Mouse (Mus musculus): ENCODE measurements at regions not wholly inside any gene's neighbourhood (a gene's known extent, or its start where the extent isn't known, plus 50 kb on each side); places are given as distances from the start of the nearest gene placed in this dataset.

DNA sequence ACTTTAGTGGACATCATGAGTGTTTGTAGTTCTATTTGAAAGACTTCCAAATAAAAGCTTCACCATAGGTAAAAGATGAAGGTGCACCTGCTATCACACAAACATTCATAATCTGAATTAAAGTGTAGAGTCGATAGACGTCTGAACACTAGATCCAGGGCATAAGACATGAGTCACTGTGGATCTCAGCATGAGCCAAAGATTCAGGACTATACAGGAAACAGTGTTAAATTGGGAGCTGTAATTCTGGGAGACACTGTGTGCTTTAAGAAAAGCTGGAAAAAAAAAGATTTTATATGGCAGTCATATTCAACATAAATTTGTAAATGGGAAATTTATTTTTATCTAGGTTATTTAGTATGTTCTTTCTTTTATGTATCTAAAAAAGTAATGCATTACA, 160.5 kb downstream of the Pdha2 start:
- no peak for DNase-seq

DNA sequence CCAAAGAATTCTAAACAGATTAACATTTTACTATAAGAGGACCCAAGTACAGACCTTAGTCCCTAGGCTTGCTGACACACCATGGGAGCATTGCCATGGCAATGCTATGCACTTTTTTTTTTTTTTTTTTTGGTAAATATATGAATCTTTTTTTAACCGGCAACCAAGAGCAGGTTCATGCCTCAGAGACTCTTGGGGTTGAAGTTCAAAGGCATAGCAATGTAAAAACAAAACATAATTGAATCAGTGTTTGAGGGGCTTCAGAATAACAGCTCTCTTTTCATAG, 197.9 kb downstream of the Pdha2 start:
- no peak for DNase-seq

DNA sequence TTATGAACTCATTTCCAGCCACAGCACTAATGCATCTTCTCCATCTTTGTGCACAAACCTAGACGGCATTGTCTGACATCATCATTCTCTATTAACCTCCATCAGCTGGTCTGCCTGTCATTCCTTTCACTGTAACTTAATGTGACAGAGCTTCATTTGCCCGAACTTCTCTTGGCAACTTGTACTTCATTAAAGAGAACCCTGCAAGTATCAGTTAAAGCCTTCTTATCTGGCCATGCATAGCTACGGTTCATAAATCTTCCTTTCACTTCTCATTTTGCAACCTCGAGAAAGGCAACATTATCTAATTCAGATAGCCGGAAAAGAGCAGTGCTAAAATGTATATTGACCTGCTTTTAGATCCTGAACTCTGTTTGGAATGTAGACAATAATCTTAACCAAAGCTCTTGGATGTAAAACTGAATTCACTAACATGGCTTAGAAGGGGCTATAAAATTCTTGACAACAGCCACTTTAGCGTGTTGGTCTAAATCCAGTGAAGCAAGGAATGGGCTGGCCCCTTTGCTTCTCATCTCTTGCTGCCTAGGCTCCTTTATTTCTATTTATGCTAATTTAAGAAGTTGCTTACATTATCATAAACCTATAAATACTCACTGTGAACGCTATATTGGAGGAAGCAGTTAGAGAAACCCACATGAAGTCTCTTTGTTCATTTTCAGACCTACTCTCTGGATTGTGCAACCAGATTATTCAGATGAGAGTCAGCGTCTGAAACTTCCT, 198.5 kb downstream of the Pdha2 start:
- no peak for DNase-seq

DNA sequence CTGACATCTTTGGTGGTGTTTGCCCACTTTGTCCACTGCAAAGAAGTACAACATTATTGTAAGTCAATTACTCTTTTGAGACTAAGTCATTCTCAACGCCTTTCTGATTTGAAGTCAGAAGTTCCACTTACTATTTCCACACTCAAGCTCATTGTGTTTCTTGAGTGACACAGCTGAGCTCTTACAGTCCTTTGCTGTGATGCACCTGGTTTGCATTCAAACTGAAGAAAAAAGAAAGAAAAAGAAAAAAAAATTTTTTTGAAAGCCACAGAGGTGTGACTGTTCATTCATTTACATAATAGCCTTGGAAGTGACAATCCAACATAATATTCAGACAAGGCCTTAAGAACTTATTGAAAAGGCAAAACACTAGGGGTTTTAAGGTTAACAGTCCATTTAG, 199.2 kb downstream of the Pdha2 start:
- DNase-seq: no peak

DNA sequence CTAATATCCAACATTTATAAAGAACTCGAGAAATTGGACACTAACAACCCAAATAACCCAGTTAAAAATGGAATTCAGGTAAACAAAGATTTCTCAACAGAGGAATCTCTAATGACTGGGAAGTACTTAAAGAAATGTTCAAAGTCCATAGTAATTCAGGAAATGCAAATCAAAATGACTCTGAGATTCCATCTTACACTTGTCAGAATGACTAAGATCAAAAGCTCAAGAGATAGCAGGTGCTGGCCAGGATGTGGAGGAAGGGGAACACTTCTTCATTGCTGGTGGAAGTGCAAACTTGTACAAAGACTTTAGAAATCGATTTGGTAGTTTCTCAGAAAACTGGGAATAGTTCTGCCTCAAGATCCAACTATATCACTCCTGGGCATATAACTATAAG, 203.4 kb downstream of the Pdha2 start:
- DNase-seq: no peak

DNA sequence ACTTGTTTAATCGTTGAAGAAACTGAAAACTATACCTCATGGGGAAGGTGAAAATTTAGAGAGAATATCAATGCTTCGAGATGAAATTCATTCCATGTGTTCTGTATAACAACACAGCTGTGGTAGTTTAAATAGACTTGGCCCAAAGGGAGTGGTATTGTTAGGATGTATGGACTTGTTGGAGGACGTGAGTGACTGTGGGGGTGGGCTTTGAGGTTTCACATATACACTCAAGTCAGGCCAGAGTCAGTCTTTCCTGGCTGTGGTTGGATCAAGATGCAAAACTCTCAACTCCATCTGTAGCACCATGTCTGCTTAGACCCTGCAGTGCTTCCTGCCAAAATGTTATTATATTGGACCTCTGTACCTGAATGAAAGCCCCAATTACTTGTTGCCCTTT, 206.3 kb downstream of the Pdha2 start:
- DNase-seq: no peak

DNA sequence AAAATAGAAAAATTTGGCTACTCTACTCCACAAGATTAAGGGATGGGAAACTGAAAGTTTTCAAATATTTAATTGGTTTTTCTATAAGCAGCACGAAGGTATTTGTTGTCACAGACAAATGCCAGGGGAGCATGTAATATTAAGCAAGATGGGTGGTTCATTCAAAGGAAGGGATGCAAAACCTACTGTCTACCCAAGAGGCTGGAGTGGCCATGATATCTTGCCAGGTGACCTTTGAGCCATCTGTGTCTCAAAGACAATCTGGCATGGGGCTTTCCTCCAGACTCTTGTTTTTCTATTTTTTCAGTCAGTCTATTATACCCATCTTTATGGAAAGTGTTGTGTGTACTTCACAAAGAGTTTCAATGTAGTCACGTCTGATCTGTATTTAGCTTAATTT, 208.6 kb downstream of the Pdha2 start:
- peak; percentile 59 for DNase-seq

DNA sequence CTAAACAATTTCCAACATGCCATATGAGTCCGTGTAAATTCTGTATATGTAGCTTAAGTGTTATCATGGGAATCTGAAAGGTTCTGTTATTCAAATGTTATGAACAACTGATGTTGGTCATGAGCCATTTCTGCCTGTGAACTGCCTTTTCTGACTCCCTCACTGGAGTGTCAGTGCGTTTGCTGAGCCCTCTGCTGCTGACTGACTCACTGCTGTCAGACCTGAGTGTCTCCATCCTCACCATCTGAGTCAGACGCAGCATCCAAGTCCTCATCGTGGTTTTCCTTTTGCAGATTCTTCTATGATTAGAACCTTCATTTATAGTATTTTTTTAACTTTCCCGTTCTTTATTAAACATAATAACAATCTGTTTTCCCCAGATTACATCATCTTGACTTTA, 223.9 kb downstream of the Pdha2 start:
- no peak for DNase-seq

DNA sequence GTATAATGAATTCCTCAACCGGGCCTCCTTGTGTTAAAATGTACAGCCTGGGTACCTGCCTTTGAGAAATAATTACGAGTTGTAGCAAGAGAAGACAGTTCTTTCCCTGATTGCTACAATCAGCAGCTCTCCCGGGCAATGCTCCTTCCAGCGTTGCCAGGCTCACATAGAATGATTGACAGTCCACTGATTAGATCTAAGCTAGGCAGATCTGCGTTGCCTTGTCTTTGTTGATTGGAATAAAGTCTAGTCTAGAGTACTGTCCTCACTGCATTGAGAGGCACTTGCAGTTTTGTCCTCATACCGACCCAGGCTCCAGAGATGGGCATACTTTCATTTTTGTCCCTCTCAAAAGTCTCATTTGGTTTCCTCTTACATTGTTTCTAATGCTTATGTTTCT, 238.6 kb downstream of the Pdha2 start:
- DNase-seq: no peak

DNA sequence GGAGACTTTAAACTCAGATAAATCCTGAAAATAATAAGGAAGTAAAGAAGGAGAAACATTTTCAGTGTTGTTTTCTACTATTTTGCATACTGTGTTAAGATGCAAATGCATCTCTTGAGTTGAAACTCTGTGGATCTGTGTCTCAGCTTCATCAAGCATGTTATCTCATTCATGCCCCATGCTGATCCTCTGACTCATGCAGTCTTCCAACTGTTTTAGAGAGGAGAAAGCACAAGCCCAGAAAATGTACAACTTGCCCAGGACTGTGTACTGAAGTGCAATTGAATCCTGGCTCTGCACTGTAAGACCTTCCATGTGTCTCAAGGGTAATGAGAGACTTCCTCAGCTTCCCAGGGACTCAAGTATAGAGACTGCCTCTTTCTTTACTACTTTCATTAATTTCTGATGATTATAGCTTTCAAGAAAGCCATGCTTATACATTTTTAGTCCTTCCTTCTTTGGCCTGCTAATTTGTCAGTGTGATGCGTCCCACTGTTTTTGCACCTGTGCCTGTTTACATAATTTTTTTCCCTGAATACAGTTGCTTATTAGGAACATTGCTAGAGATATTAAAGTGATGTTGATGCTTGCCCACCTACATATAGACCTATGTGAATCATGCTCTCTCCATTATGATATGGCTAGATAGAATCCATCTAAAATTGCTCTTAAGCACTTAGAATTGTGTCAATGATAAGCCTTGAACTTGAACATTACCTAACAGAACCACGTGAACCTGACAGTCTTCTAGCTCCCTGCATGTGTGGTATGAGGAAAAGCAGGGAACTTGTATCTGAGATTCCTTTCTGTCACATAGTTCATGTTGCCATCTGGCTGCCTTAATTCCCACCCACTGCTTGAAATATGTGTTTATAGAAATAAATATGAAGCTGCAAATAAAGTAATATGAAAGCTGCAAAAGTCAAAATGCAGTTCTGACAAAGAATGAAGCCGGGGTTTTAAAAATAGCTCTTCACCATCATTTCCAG, 242.0 kb downstream of the Pdha2 start:
- DNase-seq: peak; percentile 89

DNA sequence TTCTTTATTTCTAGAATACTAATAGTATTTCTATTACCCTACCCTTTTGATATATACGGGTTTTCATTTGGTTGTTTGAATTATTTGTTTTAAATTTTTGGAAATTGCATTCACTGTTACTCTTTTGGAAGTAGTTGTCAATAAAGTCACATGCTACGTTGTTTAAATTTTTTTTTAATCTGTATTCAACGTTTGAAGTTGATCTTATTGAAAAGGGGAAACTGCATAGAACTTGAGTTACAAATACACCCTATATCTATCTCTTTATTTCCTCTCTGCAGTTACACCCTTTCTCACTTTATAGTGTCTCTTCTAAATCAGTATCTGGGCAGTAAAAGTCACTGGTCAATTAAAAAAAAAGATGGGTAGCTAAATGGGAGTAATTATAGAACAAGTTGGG, 243.6 kb downstream of the Pdha2 start:
- DNase-seq: no peak

DNA sequence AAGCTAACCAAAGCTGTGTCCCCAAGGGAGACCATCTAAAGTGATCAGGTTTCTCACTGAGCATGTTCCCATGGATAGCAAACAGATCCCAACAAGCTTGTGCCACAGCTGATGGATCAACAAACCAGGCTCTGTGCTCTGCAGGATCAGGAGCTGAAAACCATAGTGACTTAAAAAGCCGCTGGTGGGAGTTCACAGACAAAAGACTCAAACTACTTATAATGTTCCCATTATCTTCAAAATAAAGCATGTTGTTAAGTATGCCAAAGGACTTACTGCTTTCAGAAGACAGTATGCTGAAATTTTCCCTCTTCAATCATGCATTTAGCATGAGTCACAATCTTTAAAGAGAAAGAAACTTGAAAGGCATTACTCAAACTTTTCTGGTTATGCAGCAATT, 254.5 kb downstream of the Pdha2 start:
- no peak for DNase-seq

DNA sequence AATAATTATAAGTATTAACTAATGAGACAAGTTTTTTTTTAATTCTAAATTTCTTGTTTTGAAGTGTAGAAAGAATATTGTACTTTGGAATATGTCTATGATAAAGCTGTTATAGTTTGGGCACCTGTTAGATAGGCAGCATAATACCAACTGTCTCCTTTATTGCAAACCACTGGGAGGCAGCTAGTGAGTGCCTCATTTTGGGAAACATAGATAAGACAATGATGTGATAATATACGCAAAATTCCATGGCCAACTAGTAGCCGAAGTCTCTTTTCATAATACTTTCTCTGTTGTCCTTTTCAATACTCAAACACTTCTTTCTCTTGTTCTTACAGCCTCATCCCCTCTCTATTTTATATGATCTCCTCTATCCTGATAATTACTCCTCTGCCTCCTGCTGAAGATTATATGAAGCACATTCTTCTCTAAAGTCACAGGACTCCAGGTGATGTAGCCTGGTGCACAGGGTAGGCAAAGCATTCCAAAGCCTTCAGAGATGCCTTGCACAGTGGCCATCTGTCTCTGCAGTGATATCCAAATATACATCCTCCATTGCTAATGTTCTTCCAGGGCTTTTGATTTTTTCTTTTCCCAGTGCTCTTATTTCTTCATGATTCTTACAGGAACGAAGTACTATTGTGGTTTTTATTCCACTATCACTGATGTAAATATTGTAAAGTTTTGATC, 259.9 kb downstream of the Pdha2 start:
- peak; percentile 53 for DNase-seq

DNA sequence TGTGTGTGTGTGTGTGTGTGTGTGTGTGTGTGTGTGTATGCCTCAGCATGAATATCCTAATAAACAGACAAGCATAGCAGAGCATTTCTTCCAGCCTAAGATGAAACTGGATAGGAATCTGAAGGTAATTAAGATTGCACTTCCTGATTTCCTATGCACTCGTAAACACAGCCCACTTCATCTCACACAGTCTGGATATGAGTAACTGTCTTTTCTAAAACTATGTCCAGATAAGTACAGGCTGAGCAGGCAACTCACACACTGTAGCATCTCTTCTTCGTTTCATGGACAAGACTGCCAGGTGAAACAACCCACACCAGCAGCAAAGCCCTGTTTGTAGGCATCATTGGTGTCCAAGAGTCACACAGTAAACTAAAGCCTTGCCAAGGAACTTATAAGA, 261.1 kb downstream of the Pdha2 start:
- DNase-seq: no peak

DNA sequence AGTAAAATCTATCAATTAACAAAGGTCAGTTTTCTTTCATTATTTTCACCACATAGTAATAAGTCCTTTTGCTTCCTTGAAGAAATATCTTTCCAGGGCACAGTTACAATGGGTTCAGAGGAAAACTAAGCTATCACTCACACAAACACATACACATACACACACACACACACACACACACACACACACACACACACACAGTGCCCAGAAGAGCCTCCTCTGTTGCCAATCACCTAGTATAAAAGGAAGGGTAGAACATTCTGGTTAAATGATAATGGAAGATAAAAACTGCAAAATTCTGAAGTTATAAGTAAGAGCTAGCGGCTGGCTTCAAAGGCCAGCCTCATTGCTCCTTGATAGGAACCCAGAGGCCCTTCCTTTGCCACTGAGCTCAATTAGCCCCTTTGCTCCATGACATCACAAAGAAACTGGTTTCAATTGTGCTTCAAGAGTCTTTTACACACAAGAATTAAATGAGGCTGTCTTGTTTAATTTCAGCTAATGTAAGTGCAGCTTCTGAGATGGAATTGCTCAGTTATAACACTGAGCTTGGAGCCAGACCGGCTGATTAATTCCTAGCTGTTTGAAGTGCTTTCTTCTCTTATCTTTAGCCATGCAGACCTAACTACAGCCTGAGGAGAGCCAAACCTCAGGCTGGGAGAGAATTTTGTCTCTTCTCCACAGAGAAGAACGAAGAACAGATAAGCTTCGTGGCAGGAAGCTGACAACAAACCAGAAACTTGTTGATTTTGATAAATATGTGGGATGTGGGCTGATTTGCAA, 262.1 kb downstream of the Pdha2 start:
- no peak for DNase-seq

DNA sequence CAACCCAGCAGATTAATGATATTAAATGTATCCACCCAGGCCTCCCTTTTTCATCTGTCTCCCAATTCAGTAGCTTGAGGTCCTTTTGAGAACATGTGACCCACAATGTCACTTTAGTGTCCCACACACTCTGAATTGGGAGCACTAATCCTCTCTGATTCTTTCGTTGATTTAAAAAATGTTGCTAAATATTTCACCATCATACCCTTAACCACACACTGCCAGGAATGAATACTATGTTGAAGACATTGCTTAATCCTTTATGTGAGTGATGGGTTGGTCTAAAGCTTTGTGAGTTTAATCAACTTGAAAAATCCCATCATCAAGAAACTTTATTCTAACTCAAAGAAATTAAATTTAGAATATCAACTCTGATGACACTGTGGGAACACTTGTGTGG, 269.7 kb downstream of the Pdha2 start:
- DNase-seq: no peak

DNA sequence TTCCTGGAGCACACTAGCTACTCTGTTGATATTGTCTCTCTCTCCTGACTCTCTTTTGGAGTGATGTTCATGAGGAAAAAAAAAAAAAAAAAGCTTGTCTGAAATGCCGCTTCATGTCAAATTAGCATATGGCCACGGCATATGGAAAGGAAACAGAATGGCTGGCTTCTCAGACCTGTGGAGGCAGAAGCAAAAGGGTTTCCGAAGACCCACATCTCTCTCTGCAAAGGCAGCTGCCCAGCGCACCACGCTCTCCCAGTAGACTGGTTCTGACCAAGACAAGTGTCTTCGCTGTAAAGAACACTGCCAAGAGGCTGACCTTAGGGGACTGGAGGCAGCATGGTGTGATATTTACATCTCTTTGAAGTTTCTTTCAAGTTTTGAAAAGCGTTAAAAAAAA, 270.3 kb downstream of the Pdha2 start:
- peak; percentile 60 for DNase-seq

DNA sequence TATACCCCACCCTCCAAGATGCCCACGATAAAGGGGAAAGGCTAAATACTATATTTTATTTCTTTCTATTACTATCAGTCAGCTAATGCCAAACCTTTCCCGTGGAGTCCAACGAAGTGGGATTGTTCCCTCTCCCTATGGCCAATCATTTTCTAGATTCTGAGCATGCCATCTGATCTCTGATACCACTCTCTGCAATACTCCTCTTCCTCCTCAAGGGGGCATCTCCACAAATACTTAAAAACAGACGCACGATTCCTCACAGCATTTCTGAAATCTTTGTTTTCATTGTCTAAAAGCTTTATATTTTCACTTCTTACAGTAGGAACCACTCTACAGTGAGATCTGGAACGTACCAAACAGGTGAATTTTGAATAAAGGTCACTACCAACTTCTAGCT, 270.8 kb downstream of the Pdha2 start:
- no peak for DNase-seq

DNA sequence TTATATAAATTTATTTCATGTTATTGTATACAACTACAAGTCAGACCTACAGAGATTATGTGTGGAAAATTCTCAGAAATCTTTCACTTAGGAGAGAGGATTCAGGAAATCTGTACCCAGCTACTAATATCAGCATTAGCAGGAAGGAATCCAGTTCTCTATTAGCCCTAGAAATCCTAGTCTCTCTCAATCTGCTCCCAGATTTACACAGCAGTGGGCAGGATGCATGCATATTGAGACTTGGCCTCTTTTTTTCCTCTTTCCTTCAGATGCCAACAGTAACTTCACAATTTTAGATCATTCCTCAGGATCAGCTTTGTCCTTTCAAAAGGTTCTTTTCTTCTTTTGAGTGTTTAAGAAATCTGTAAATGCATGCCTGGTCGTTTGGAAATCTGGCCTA, 279.0 kb downstream of the Pdha2 start:
- peak; percentile 52 for DNase-seq

DNA sequence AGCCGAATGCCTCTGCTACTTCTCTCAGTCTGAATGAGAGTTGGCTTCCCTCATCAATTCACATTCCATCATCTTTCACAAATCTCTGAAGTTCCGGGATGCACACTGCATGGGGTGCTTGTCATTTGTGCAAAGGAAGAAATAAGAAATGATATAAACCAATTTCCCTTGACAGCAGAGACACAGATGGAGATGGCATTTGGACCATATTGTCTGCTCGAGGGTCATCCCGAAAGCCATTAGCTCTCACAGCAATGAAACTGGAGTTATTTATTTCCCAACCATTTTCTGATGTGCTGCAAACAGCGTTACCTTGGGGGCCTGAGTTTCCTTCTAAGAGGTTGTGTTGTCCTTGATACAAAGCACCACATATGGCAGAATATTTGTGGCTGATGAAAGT, 285.5 kb downstream of the Pdha2 start:
- peak; percentile 45 for DNase-seq

DNA sequence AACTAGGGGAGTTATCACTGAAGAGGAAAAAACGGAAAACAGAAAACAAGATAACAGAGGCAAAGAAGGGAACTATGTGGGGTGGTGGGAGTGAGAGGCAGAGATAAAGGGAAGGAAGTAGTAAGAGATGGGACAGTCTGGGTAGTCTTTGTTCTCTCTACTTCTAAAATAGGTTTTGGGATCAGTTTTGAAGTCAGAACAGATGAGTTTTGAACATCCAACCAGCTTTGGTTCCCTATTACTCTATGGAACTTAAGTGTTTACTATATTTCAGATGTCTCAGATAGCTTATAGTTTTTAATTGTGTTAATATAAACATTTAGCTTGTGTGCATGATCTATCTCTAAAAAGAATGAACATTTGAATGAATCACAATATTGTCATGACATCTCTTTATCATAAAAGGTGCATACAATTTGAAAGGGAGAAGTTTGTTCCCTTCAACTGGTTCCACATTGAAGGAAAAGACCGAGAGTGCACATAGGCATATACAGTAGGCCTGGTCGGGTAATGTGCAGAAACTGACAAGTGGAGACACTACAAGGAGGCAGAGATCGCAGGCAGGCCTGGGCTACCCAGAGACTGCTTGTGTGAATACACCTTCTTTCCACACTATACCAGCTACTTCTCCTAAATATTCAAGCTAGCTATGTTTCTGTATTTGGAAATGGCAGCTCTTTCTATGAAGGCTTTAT, 335.8 kb downstream of the Pdha2 start:
- DNase-seq: no peak

DNA sequence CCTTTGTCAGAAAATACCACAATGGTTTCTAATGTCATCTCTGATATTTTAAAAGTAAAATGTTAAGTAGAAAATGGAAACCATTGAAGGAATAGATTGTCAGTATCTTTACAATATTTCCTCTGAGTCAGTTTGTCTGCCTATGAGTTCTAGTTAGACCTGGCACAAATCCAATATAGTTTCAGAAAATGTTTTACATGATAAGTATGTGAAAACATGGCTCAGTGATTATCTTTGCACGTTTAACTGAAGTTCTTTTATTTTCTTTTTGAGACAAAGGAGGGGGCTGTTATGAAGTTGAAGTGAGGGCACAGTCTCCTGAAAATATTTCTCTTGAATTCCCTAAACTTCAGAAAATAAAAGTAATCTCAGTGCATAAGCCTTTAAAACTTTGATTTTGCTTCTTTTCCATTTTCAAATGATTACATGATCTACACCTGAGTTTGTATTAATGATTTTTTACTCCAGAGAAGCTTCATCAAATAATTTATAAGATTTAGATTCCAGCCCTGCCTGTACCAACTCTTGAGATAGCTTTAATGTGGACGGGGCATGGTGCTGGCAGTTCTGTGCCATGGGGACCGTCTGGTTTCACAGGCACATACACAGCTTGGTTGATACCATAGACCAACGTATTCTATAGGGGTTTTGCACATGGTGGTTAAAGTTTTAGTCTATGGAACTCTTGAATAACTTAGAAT, 336.5 kb downstream of the Pdha2 start:
- DNase-seq: no peak
